Mouse (Mus musculus): Measurements from ENCODE around the gene Fahd1. TPM values are rescaled to one million over a fixed set of nuclear protein-coding genes. Genes with fewer than 3 reads are reported as not detected.

Gene Fahd1
- polyA plus RNA-seq, 1 experiment: 5.5 TPM

- Histone ChIP-seq H3K36me3 (ENCODE audit: control insufficient read depth, insufficient read depth) (no peaks in the 10 kb centered on the region), H3K27me3 (ENCODE audit: control insufficient read depth, insufficient read depth, insufficient read length) (peaks cover 5% of the 10 kb centered on the region), H3K79me3 (ENCODE audit: low read depth) (no peaks in the 10 kb centered on the region), H3K4me3 (ENCODE audit: insufficient read depth, poor library complexity, severe bottlenecking) (no peak overlapping the region), H3K79me2 (ENCODE audit: control insufficient read depth, insufficient read depth) (no peaks in the 10 kb centered on the region), H3ac (ENCODE audit: control insufficient read depth, insufficient read length, low read depth) (no peak overlapping the region)
- no peak for TF ChIP-seq MYOG (IDR thresholded peaks at IDR 0.05; ENCODE audit: control insufficient read depth, extremely low read depth, insufficient read length)
- no peak for TF ChIP-seq CTCF (IDR thresholded peaks at IDR 0.05; ENCODE audit: control insufficient read depth, insufficient read depth, insufficient read length)
- TF ChIP-seq MYOD1 (IDR thresholded peaks at IDR 0.05; ENCODE audit: control insufficient read depth, insufficient read length, low read depth): no peak
- no peak for TF ChIP-seq USF1 (IDR thresholded peaks at IDR 0.05; ENCODE audit: low read depth)
- no peak for TF ChIP-seq FOSL1 (IDR thresholded peaks at IDR 0.05; ENCODE audit: insufficient read depth, low read length, poor library complexity, severe bottlenecking)
- TF ChIP-seq CEBPB (IDR thresholded peaks at IDR 0.05; ENCODE audit: low read depth): no peak
- no peak for TF ChIP-seq MAX (IDR thresholded peaks at IDR 0.05)
Measured at GRCm38 (mm10) chr17:24815256-24815655, 34.9 kb downstream of the Fahd1 start.

GRCm38 (mm10) chr17:24812215-24812614 lies 37.9 kb downstream of the Fahd1 start:
- Histone ChIP-seq H3K27me3 (ENCODE audit: control insufficient read depth, insufficient read depth, insufficient read length) (peaks cover 6% of the 10 kb centered on the region), H3K4me3 (ENCODE audit: insufficient read depth, poor library complexity, severe bottlenecking) (no peak overlapping the region), H3K36me3 (ENCODE audit: control insufficient read depth, insufficient read depth) (no peaks in the 10 kb centered on the region), H3K79me2 (ENCODE audit: control insufficient read depth, insufficient read depth) (no peaks in the 10 kb centered on the region), H3ac (ENCODE audit: control insufficient read depth, insufficient read length, low read depth) (no peak overlapping the region), H3K79me3 (ENCODE audit: low read depth) (no peaks in the 10 kb centered on the region)
- no peak for TF ChIP-seq MYOD1 (IDR thresholded peaks at IDR 0.05; ENCODE audit: control insufficient read depth, insufficient read length, low read depth)
- TF ChIP-seq MYOG (IDR thresholded peaks at IDR 0.05; ENCODE audit: control insufficient read depth, extremely low read depth, insufficient read length): no peak
- TF ChIP-seq MAX (IDR thresholded peaks at IDR 0.05): no peak
- TF ChIP-seq USF1 (IDR thresholded peaks at IDR 0.05; ENCODE audit: low read depth): no peak
- no peak for TF ChIP-seq CTCF (IDR thresholded peaks at IDR 0.05; ENCODE audit: control insufficient read depth, insufficient read depth, insufficient read length)
- TF ChIP-seq CEBPB (IDR thresholded peaks at IDR 0.05; ENCODE audit: low read depth): no peak
- no peak for TF ChIP-seq FOSL1 (IDR thresholded peaks at IDR 0.05; ENCODE audit: insufficient read depth, low read length, poor library complexity, severe bottlenecking)

- no peak for TF ChIP-seq CTCF (IDR thresholded peaks at IDR 0.05; ENCODE audit: control insufficient read depth, insufficient read depth, insufficient read length)
- no peak for TF ChIP-seq CEBPB (IDR thresholded peaks at IDR 0.05; ENCODE audit: low read depth)
- TF ChIP-seq USF1 (IDR thresholded peaks at IDR 0.05; ENCODE audit: low read depth): no peak
- no peak for TF ChIP-seq MAX (IDR thresholded peaks at IDR 0.05)
- no peak for TF ChIP-seq MYOD1 (IDR thresholded peaks at IDR 0.05; ENCODE audit: control insufficient read depth, insufficient read length, low read depth)
- no peak for TF ChIP-seq FOSL1 (IDR thresholded peaks at IDR 0.05; ENCODE audit: insufficient read depth, low read length, poor library complexity, severe bottlenecking)
- no peak for TF ChIP-seq MYOG (IDR thresholded peaks at IDR 0.05; ENCODE audit: control insufficient read depth, extremely low read depth, insufficient read length)
- Histone ChIP-seq H3K79me3 (ENCODE audit: low read depth) (no peaks in the 10 kb centered on the region), H3K36me3 (ENCODE audit: control insufficient read depth, insufficient read depth) (no peaks in the 10 kb centered on the region), H3ac (ENCODE audit: control insufficient read depth, insufficient read length, low read depth) (no peak overlapping the region), H3K79me2 (ENCODE audit: control insufficient read depth, insufficient read depth) (no peaks in the 10 kb centered on the region), H3K27me3 (ENCODE audit: control insufficient read depth, insufficient read depth, insufficient read length) (peaks cover 12% of the 10 kb centered on the region), H3K4me3 (ENCODE audit: insufficient read depth, poor library complexity, severe bottlenecking) (no peak overlapping the region)
Measured at GRCm38 (mm10) chr17:24811211-24811610, 39.0 kb downstream of the Fahd1 start.

GRCm38 (mm10) chr17:24803952-24804951 lies 45.9 kb downstream of the Fahd1 start, which contains the start of gene Meiob:
Gene Meiob, plus strand, starts transcription at chr17:24804289.
- Histone ChIP-seq H3K36me3 (ENCODE audit: control insufficient read depth, insufficient read depth) (no peaks in the 10 kb centered on the region), H3ac (ENCODE audit: control insufficient read depth, insufficient read length, low read depth) (no peak within 1 kb of the TSS), H3K27me3 (ENCODE audit: control insufficient read depth, insufficient read depth, insufficient read length) (peaks cover 22% of the 10 kb centered on the region), H3K79me3 (ENCODE audit: low read depth) (no peaks in the 10 kb centered on the region), H3K4me3 (ENCODE audit: insufficient read depth, poor library complexity, severe bottlenecking) (no peak within 1 kb of the TSS), H3K79me2 (ENCODE audit: control insufficient read depth, insufficient read depth) (no peaks in the 10 kb centered on the region)
- no peak for TF ChIP-seq USF1 (IDR thresholded peaks at IDR 0.05; ENCODE audit: low read depth)
- no peak for TF ChIP-seq FOSL1 (IDR thresholded peaks at IDR 0.05; ENCODE audit: insufficient read depth, low read length, poor library complexity, severe bottlenecking)
- TF ChIP-seq MYOG (IDR thresholded peaks at IDR 0.05; ENCODE audit: control insufficient read depth, extremely low read depth, insufficient read length): no peak
- TF ChIP-seq MAX (IDR thresholded peaks at IDR 0.05): no peak
- TF ChIP-seq CEBPB (IDR thresholded peaks at IDR 0.05; ENCODE audit: low read depth): no peak
- TF ChIP-seq CTCF (IDR thresholded peaks at IDR 0.05; ENCODE audit: control insufficient read depth, insufficient read depth, insufficient read length): no peak
- no peak for TF ChIP-seq MYOD1 (IDR thresholded peaks at IDR 0.05; ENCODE audit: control insufficient read depth, insufficient read length, low read depth)

GRCm38 (mm10) chr17:24800524-24800923 lies 49.6 kb downstream of the Fahd1 start:
- no peak for TF ChIP-seq MAX (IDR thresholded peaks at IDR 0.05)
- no peak for TF ChIP-seq MYOG (IDR thresholded peaks at IDR 0.05; ENCODE audit: control insufficient read depth, extremely low read depth, insufficient read length)
- no peak for TF ChIP-seq FOSL1 (IDR thresholded peaks at IDR 0.05; ENCODE audit: insufficient read depth, low read length, poor library complexity, severe bottlenecking)
- no peak for TF ChIP-seq CEBPB (IDR thresholded peaks at IDR 0.05; ENCODE audit: low read depth)
- TF ChIP-seq MYOD1 (IDR thresholded peaks at IDR 0.05; ENCODE audit: control insufficient read depth, insufficient read length, low read depth): no peak
- no peak for TF ChIP-seq USF1 (IDR thresholded peaks at IDR 0.05; ENCODE audit: low read depth)
- TF ChIP-seq CTCF (IDR thresholded peaks at IDR 0.05; ENCODE audit: control insufficient read depth, insufficient read depth, insufficient read length): no peak
- Histone ChIP-seq H3ac (ENCODE audit: control insufficient read depth, insufficient read length, low read depth) (no peak overlapping the region), H3K36me3 (ENCODE audit: control insufficient read depth, insufficient read depth) (no peaks in the 10 kb centered on the region), H3K79me2 (ENCODE audit: control insufficient read depth, insufficient read depth) (no peaks in the 10 kb centered on the region), H3K27me3 (ENCODE audit: control insufficient read depth, insufficient read depth, insufficient read length) (peaks cover 27% of the 10 kb centered on the region), H3K79me3 (ENCODE audit: low read depth) (no peaks in the 10 kb centered on the region), H3K4me3 (ENCODE audit: insufficient read depth, poor library complexity, severe bottlenecking) (no peak overlapping the region)
